Mouse (Mus musculus): ENCODE measurements at regions not wholly inside any gene's neighbourhood (a gene's known extent, or its start where the extent isn't known, plus 50 kb on each side); places are given as distances from the start of the nearest gene placed in this dataset.

GRCm38 (mm10) chr15:64434502-64434901 is 374.2 kb upstream of the Fam49b start:
- no peaks in the 10 kb centered on the region for H3K36me3 ChIP-seq (replicated peaks)
- no peak overlapping the region for H3K4me3 ChIP-seq
- H3K9ac ChIP-seq, result no peak overlapping the region
- H3K9me3 ChIP-seq, result no peaks in the 10 kb centered on the region
- 0% methylated on average over 3 of the region's 3 CpGs for WGBS
- no peak overlapping the region for H3K4me2 ChIP-seq
- ATAC-seq (replicated peaks), result 0 out of 2 replicates have a peak, but pooled peaks have one; percentile 30
- no peaks in the 10 kb centered on the region for H3K4me1 ChIP-seq
- no peaks in the 10 kb centered on the region for H3K27me3 ChIP-seq (replicated peaks)
- no peak overlapping the region for H3K27ac ChIP-seq

GRCm38 (mm10) chr15:64434908-64435307 is 374.6 kb upstream of the Fam49b start:
- Histone ChIP-seq H3K36me3 (replicated peaks) (no peaks in the 10 kb centered on the region), H3K9ac (no peak overlapping the region), H3K4me2 (no peak overlapping the region), H3K27me3 (replicated peaks) (no peaks in the 10 kb centered on the region), H3K4me1 (no peaks in the 10 kb centered on the region), H3K9me3 (no peaks in the 10 kb centered on the region), H3K27ac (no peak overlapping the region), H3K4me3 (no peak overlapping the region)
- 94% methylated on average over 2 of the region's 2 CpGs for WGBS
- ATAC-seq (replicated peaks), result no peak

- H3K9ac ChIP-seq, result no peak overlapping the region
- H3K27ac ChIP-seq, result no peak overlapping the region
- no peaks in the 10 kb centered on the region for H3K36me3 ChIP-seq (replicated peaks)
- ATAC-seq (replicated peaks), result no peak
- H3K4me2 ChIP-seq, result no peak overlapping the region
- no peak overlapping the region for H3K4me3 ChIP-seq
- H3K27me3 ChIP-seq (replicated peaks), result no peaks in the 10 kb centered on the region
- 73% methylated on average over 4 of the region's 4 CpGs for WGBS
- no peaks in the 10 kb centered on the region for H3K4me1 ChIP-seq
- H3K9me3 ChIP-seq, result no peaks in the 10 kb centered on the region
These were observed 372.4 kb upstream of the Gm21798 start for GRCm38 (mm10) chr15:64445076-64445475.

GRCm38 (mm10) chr15:64446411-64447072 is 371.0 kb upstream of the Gm21798 start:
- no peaks in the 10 kb centered on the region for H3K27me3 ChIP-seq (replicated peaks)
- H3K4me3 ChIP-seq, result no peak overlapping the region
- no peaks in the 10 kb centered on the region for H3K9me3 ChIP-seq
- no peak overlapping the region for H3K9ac ChIP-seq
- no peak for ATAC-seq (replicated peaks)
- no peaks in the 10 kb centered on the region for H3K4me1 ChIP-seq
- 61% methylated on average over 9 of the region's 9 CpGs for WGBS
- no peak overlapping the region for H3K27ac ChIP-seq
- H3K4me2 ChIP-seq, result no peak overlapping the region
- no peaks in the 10 kb centered on the region for H3K36me3 ChIP-seq (replicated peaks)

- Histone ChIP-seq H3K9ac (no peak overlapping the region), H3K36me3 (replicated peaks) (no peaks in the 10 kb centered on the region), H3K27ac (no peak overlapping the region), H3K27me3 (replicated peaks) (no peaks in the 10 kb centered on the region), H3K4me2 (no peak overlapping the region), H3K4me3 (no peak overlapping the region), H3K4me1 (no peaks in the 10 kb centered on the region), H3K9me3 (no peaks in the 10 kb centered on the region)
- WGBS, result 84% methylated on average over 5 of the region's 5 CpGs
- ATAC-seq (replicated peaks), result no peak
These were observed 370.1 kb upstream of the Gm21798 start for GRCm38 (mm10) chr15:64447239-64447952.

GRCm38 (mm10) chr15:64448581-64449140 is 368.8 kb upstream of the Gm21798 start:
- H3K4me3 ChIP-seq, result no peak overlapping the region
- 83% methylated on average over 7 of the region's 7 CpGs for WGBS
- H3K9me3 ChIP-seq, result no peaks in the 10 kb centered on the region
- no peaks in the 10 kb centered on the region for H3K27me3 ChIP-seq (replicated peaks)
- no peak overlapping the region for H3K4me2 ChIP-seq
- H3K9ac ChIP-seq, result no peak overlapping the region
- no peaks in the 10 kb centered on the region for H3K36me3 ChIP-seq (replicated peaks)
- ATAC-seq (replicated peaks), result no peak
- H3K27ac ChIP-seq, result no peak overlapping the region
- H3K4me1 ChIP-seq, result no peaks in the 10 kb centered on the region

- no peaks in the 10 kb centered on the region for H3K36me3 ChIP-seq (replicated peaks)
These were observed 346.8 kb upstream of the Gm21798 start for GRCm38 (mm10) chr15:64470743-64471142.

GRCm38 (mm10) chr15:64471597-64471996 is 345.9 kb upstream of the Gm21798 start:
- no peaks in the 10 kb centered on the region for H3K4me1 ChIP-seq
- no peak for ATAC-seq (replicated peaks)
- no peak overlapping the region for H3K27ac ChIP-seq
- H3K36me3 ChIP-seq (replicated peaks), result no peaks in the 10 kb centered on the region
- H3K4me3 ChIP-seq, result no peak overlapping the region
- H3K9me3 ChIP-seq, result no peaks in the 10 kb centered on the region
- WGBS, result 74% methylated on average over 2 of the region's 2 CpGs
- H3K27me3 ChIP-seq (replicated peaks), result no peaks in the 10 kb centered on the region
- no peak overlapping the region for H3K9ac ChIP-seq
- H3K4me2 ChIP-seq, result no peak overlapping the region

More at GRCm38 (mm10) chr15:64470743-64471142, 346.8 kb upstream of the Gm21798 start:
- Histone ChIP-seq H3K4me3 (no peak overlapping the region), H3K9ac (no peak overlapping the region), H3K27ac (no peak overlapping the region), H3K27me3 (replicated peaks) (no peaks in the 10 kb centered on the region), H3K4me1 (no peaks in the 10 kb centered on the region), H3K4me2 (no peak overlapping the region), H3K9me3 (no peaks in the 10 kb centered on the region)
- no peak for ATAC-seq (replicated peaks)
- 76% methylated on average over 1 of the region's 1 CpGs for WGBS

GRCm38 (mm10) chr15:64474236-64474635 is 343.3 kb upstream of the Gm21798 start:
- no peak overlapping the region for H3K4me2 ChIP-seq
- no peaks in the 10 kb centered on the region for H3K27me3 ChIP-seq (replicated peaks)
- no peak overlapping the region for H3K27ac ChIP-seq
- H3K9ac ChIP-seq, result no peak overlapping the region
- no peaks in the 10 kb centered on the region for H3K9me3 ChIP-seq
- H3K4me3 ChIP-seq, result no peak overlapping the region
- H3K36me3 ChIP-seq (replicated peaks), result no peaks in the 10 kb centered on the region
- WGBS, result 83% methylated on average over 1 of the region's 1 CpGs
- ATAC-seq (replicated peaks), result no peak
- H3K4me1 ChIP-seq, result no peaks in the 10 kb centered on the region

- Histone ChIP-seq H3K4me2 (no peak overlapping the region), H3K9me3 (no peaks in the 10 kb centered on the region), H3K27ac (no peak overlapping the region), H3K27me3 (replicated peaks) (no peaks in the 10 kb centered on the region), H3K36me3 (replicated peaks) (no peaks in the 10 kb centered on the region), H3K4me3 (no peak overlapping the region), H3K9ac (no peak overlapping the region), H3K4me1 (no peaks in the 10 kb centered on the region)
- WGBS, result 83% methylated on average over 5 of the region's 5 CpGs
- no peak for ATAC-seq (replicated peaks)
These were observed 340.4 kb upstream of the Gm21798 start for GRCm38 (mm10) chr15:64477131-64477530.

GRCm38 (mm10) chr15:64480625-64481024 is 336.9 kb upstream of the Gm21798 start:
- Histone ChIP-seq H3K9me3 (no peaks in the 10 kb centered on the region), H3K4me1 (no peaks in the 10 kb centered on the region), H3K36me3 (replicated peaks) (no peaks in the 10 kb centered on the region), H3K9ac (no peak overlapping the region), H3K4me3 (no peak overlapping the region), H3K27ac (no peak overlapping the region), H3K27me3 (replicated peaks) (no peaks in the 10 kb centered on the region), H3K4me2 (no peak overlapping the region)
- 0 out of 2 replicates have a peak, but pooled peaks have one; percentile 45 for ATAC-seq (replicated peaks)
- 38% methylated on average over 6 of the region's 6 CpGs for WGBS

- Histone ChIP-seq H3K9me3 (no peaks in the 10 kb centered on the region), H3K27me3 (replicated peaks) (no peaks in the 10 kb centered on the region), H3K27ac (no peak overlapping the region), H3K4me2 (no peak overlapping the region), H3K36me3 (replicated peaks) (no peaks in the 10 kb centered on the region), H3K9ac (no peak overlapping the region), H3K4me3 (no peak overlapping the region), H3K4me1 (no peaks in the 10 kb centered on the region)
- no peak for ATAC-seq (replicated peaks)
These were observed 336.3 kb upstream of the Gm21798 start for GRCm38 (mm10) chr15:64481226-64481625.

GRCm38 (mm10) chr15:64482960-64483359 is 334.5 kb upstream of the Gm21798 start:
- Histone ChIP-seq H3K36me3 (replicated peaks) (no peaks in the 10 kb centered on the region), H3K4me2 (no peak overlapping the region), H3K9me3 (no peaks in the 10 kb centered on the region), H3K4me3 (no peak overlapping the region), H3K27me3 (replicated peaks) (no peaks in the 10 kb centered on the region), H3K4me1 (no peaks in the 10 kb centered on the region), H3K27ac (no peak overlapping the region), H3K9ac (no peak overlapping the region)
- no peak for ATAC-seq (replicated peaks)
- WGBS, result 89% methylated on average over 5 of the region's 5 CpGs
